Mouse (Mus musculus) thymus, adult 2 months (tissue): Measurements from ENCODE around the gene Pid1.

Experiments used
- CTCF ChIP-seq: fragments of 200-500 bp; IDR thresholded peaks from 2 replicates; pipeline ENCODE4 v1.5.1; 2012; ENCODE audit warnings: mild to moderate bottlenecking, control low read depth, low read length, moderate library complexity, borderline replicate concordance; ENCODE audit not compliant: control insufficient read depth, poor library complexity, insufficient read depth; ENCODE audit errors: extremely low read depth
- POLR2A ChIP-seq: fragments of 200-500 bp; IDR thresholded peaks from 2 replicates; pipeline ENCODE4 v1.6.1; 2012; ENCODE audit warnings: mild to moderate bottlenecking, low read length, control low read depth, moderate library complexity; ENCODE audit not compliant: control insufficient read depth, poor library complexity, insufficient read depth; ENCODE audit errors: extremely low read depth

- TF ChIP-seq CTCF (no peak), POLR2A (no peak)
These were observed 276.7 kb downstream of the Pid1 start for GRCm38 (mm10) chr1:84087325-84087724.
